In genomic region chr11:78828386-78828785, GRCm38 (mm10) we compare ENCODE assay signal across 8 mouse cellular contexts. TPM values are rescaled to one million over a fixed set of nuclear protein-coding genes. Genes with fewer than 3 reads are reported as not detected.
A peak's percentile ranks its signal among the peaks of the same experiment; 100 is the strongest.
DNase-seq lines count a peak whose midpoint lies in the region; ATAC-seq and TF ChIP-seq lines count a peak whose summit lies in the region.

No protein-coding gene starts in this region.

- H3K4me3 ChIP-seq in left cerebral cortex, adult 2 months: no peak overlapping the region

- ATAC-seq in frontal cortex, adult (ENCODE audit: low TSS enrichment): no peak

- peak; percentile 64 for DNase-seq in adrenal gland, postnatal 14 days
- no peak for DNase-seq in adrenal gland, postnatal 4 days (ENCODE audit: low spot score in 2 of 2)
- DNase-seq in left cerebral cortex, adult 2 months (ENCODE audit: extremely low spot score in 1 of 2, low spot score in 2 of 2): no peak
- DNase-seq in left cerebral cortex, postnatal 14 days (ENCODE audit: low spot score in 2 of 2): no peak
- peak; percentile 55 for DNase-seq in embryo, embryonic 11 days
- peak; percentile 32 for DNase-seq in neural tube, embryonic 10.5 days (ENCODE audit: extremely low spot score, low spot score)
- no peak for DNase-seq in urinary bladder, adult 2 months (ENCODE audit: low spot score)

- TF ChIP-seq CTCF in left cerebral cortex, adult 2 months (IDR thresholded peaks at IDR 0.05): peak; percentile 61

- intact Hi-C loops in left cerebral cortex, adult 2 months (cut with DNase I): loop anchor here (2.0 to 5.0 kb wide), 3 partner anchors 71 to 268 kb away; no protein-coding TSS in a partner anchor
- intact Hi-C loops in left cerebral cortex, postnatal 14 days (cut with DNase I): loop anchor here (5.0 kb wide), 5 partner anchors 36 to 271 kb away; partner anchors contain the start of genes Ccnq and Nlk

- peak overlapping the region; percentile 90 for H3K27ac ChIP-seq in left cerebral cortex, adult 2 months

RNA-seq across cellular contexts. Expression of gene Lyrm9, which starts 2.0 kb away (rescaled TPM):
- 26.1 and 32.7 TPM in 2 replicates for total RNA-seq in adrenal gland, postnatal 14 days (2021)
- total RNA-seq in adrenal gland, postnatal 4 days (2021): 10 to 100 TPM; 24.2 to 28.6 TPM
- 10 to 100 TPM; 22.6 to 26.1 TPM for total RNA-seq in left cerebral cortex, adult 2 months (2021)
- total RNA-seq in left cerebral cortex, postnatal 14 days (2021): 10 to 100 TPM; 29.3 to 29.4 TPM
- polyA plus RNA-seq in urinary bladder, adult 2 months (2012; rRNA removed): 13.9 and 21.3 TPM in 2 replicates

Comparison
In these comparisons a context has a peak if more than half of its experiments do, and no peak if none do; other contexts are left out.
1. DNase-seq: peak in adrenal gland, postnatal 14 days (single experiment), embryo, embryonic 11 days (single experiment) and neural tube, embryonic 10.5 days (single experiment); none in adrenal gland, postnatal 4 days (0 of 2), left cerebral cortex, adult 2 months (0 of 2), left cerebral cortex, postnatal 14 days (0 of 2) and urinary bladder, adult 2 months (single experiment).